Mouse (Mus musculus): Measurements from ENCODE around the gene Zscan22.

- no peak for TF ChIP-seq CTCF (IDR thresholded peaks at IDR 0.05; ENCODE audit: extremely low read depth, insufficient read length, insufficient replicate concordance, low read depth, low read length)
- no peak for TF ChIP-seq POLR2A (IDR thresholded peaks at IDR 0.05; ENCODE audit: low read depth, low read length)
Measured at GRCm38 (mm10) chr7:12890928-12891327, 6.7 kb upstream of the Zscan22 start.
